Mouse (Mus musculus) kidney, embryonic 14.5 days (tissue): ENCODE measurements around the gene Smurf1. TPM values are rescaled to one million over a fixed set of nuclear protein-coding genes. Genes with fewer than 3 reads are reported as not detected.

Experiments used
- ATAC-seq: fragments of 200-750 bp; cut with Nextera tagmentation; 2 replicates; pipeline ENCODE4 v1.8.0; 2017; ENCODE audit warnings: moderate number of reproducible peaks, mild to moderate bottlenecking, moderate TSS enrichment, moderate library complexity; ENCODE audit not compliant: low FRiP score, low TSS enrichment
- H3K27ac ChIP-seq: fragments of 300-500 bp; sonication (generic); 2 replicates; pipeline ENCODE4 v1.5.1; 2014; ENCODE audit warnings: low read depth, mild to moderate bottlenecking, low read length, moderate library complexity, mixed read lengths
- H3K27me3 ChIP-seq: fragments of 300-500 bp; sonication (generic); 2 replicates; pipeline ENCODE4 v1.6.1; 2014; ENCODE audit warnings: mild to moderate bottlenecking, low read length; ENCODE audit not compliant: control insufficient read depth, insufficient read depth
- H3K36me3 ChIP-seq: fragments of 300-500 bp; sonication (generic); 2 replicates; pipeline ENCODE4 v1.6.1; 2014; ENCODE audit warnings: low read length, mixed read lengths; ENCODE audit not compliant: control insufficient read depth, insufficient read depth
- H3K4me1 ChIP-seq: fragments of 300-500 bp; sonication (generic); 2 replicates; pipeline ENCODE4 v1.6.1; 2014; ENCODE audit warnings: low read length, mixed read lengths; ENCODE audit not compliant: control insufficient read depth, insufficient read depth
- H3K4me2 ChIP-seq: fragments of 300-500 bp; sonication (generic); replicated peaks from 2 replicates; pipeline ENCODE4 v1.6.1; 2014; ENCODE audit warnings: low read depth, mild to moderate bottlenecking, low read length
- H3K4me3 ChIP-seq: fragments of 300-500 bp; sonication (generic); 2 replicates; pipeline ENCODE4 v1.5.1; 2014; ENCODE audit warnings: mild to moderate bottlenecking, low read length
- H3K9ac ChIP-seq: fragments of 300-500 bp; sonication (generic); 2 replicates; pipeline ENCODE4 v1.6.1; 2014; ENCODE audit warnings: low read depth, mild to moderate bottlenecking, low read length, moderate library complexity
- H3K9me3 ChIP-seq: fragments of 300-500 bp; sonication (generic); 2 replicates; pipeline ENCODE4 v1.6.1; 2016; ENCODE audit warnings: low read length; ENCODE audit not compliant: control insufficient read depth
- WGBS: fragments of 180-500 bp; shearing (Covaris S2); extraction: QIAGEN DNeasy Blood & Tissue Kit; methylation state at CpG from one replicate; pipeline ENCODE4 v1.1.7; 2014; 5-methylcytosine and 5-hydroxymethylcytosine counted together
- polyA plus RNA-seq: library from polyadenylated mRNA; unstranded; fragments of >200 nt; fragmentation: Nextera tagmentation; extraction: Ambion mirVana; gene quantifications from 2 replicates; pipeline ENCODE4 v1.2.1, GENCODE M21; 2014

Smurf1 gene
- polyA plus RNA-seq = 13.5 and 20.2 TPM in 2 replicates

GRCm38 (mm10) chr5:144965639-144966351, at the start of gene Smurf1:
Gene Smurf1 (minus strand): TSS chr5:144965847.
- H3K36me3 ChIP-seq = no peaks in the 10 kb centered on the region
- H3K4me1 ChIP-seq = peaks cover 16% of the 10 kb centered on the region
- H3K27me3 ChIP-seq = no peaks in the 10 kb centered on the region
- peak within 1 kb of the TSS; percentile 82 for H3K27ac ChIP-seq
- peak within 1 kb of the TSS; percentile 89 for H3K4me3 ChIP-seq
- peak within 1 kb of the TSS; percentile 75 for H3K4me2 ChIP-seq
- peak within 1 kb of the TSS; percentile 95 for H3K9ac ChIP-seq
- H3K9me3 ChIP-seq = no peaks in the 10 kb centered on the region
- under 1% methylated on average over 87 of the region's 89 CpGs for WGBS
- ATAC-seq = peak; percentile 73

- Histone ChIP-seq H3K9me3 (no peaks in the 10 kb centered on the region), H3K27me3 (no peaks in the 10 kb centered on the region), H3K27ac (no peak overlapping the region), H3K4me2 (no peak overlapping the region), H3K9ac (no peak overlapping the region), H3K36me3 (no peaks in the 10 kb centered on the region), H3K4me3 (no peak overlapping the region), H3K4me1 (no peaks in the 10 kb centered on the region)
- no peak for ATAC-seq
- WGBS = 90% methylated on average over 1 of the region's 1 CpGs
Observed at GRCm38 (mm10) chr5:145014278-145014677, 48.6 kb upstream of the Smurf1 start.

- no peak overlapping the region for H3K9ac ChIP-seq
- no peak overlapping the region for H3K4me2 ChIP-seq
- ATAC-seq = no peak
- no peaks in the 10 kb centered on the region for H3K9me3 ChIP-seq
- no peaks in the 10 kb centered on the region for H3K27me3 ChIP-seq
- H3K4me3 ChIP-seq = no peak overlapping the region
- no peak overlapping the region for H3K27ac ChIP-seq
- no peaks in the 10 kb centered on the region for H3K4me1 ChIP-seq
- WGBS = 92% methylated on average over 15 of the region's 15 CpGs
- no peaks in the 10 kb centered on the region for H3K36me3 ChIP-seq
Observed at GRCm38 (mm10) chr5:145008878-145009659, 43.4 kb upstream of the Smurf1 start.

GRCm38 (mm10) chr5:145005596-145005995, 39.9 kb upstream of the Smurf1 start:
- H3K4me1 ChIP-seq = no peaks in the 10 kb centered on the region
- H3K27me3 ChIP-seq = no peaks in the 10 kb centered on the region
- H3K4me2 ChIP-seq = no peak overlapping the region
- 79% methylated on average over 6 of the region's 6 CpGs for WGBS
- no peaks in the 10 kb centered on the region for H3K36me3 ChIP-seq
- ATAC-seq = no peak
- no peaks in the 10 kb centered on the region for H3K9me3 ChIP-seq
- H3K4me3 ChIP-seq = no peak overlapping the region
- no peak overlapping the region for H3K27ac ChIP-seq
- no peak overlapping the region for H3K9ac ChIP-seq

- Histone ChIP-seq H3K4me1 (no peaks in the 10 kb centered on the region), H3K4me2 (no peak overlapping the region), H3K9ac (no peak overlapping the region), H3K36me3 (no peaks in the 10 kb centered on the region), H3K9me3 (no peaks in the 10 kb centered on the region), H3K27ac (no peak overlapping the region), H3K27me3 (no peaks in the 10 kb centered on the region), H3K4me3 (no peak overlapping the region)
- ATAC-seq = no peak
- WGBS = 83% methylated on average over 9 of the region's 9 CpGs
Observed at GRCm38 (mm10) chr5:145004495-145004894, 38.8 kb upstream of the Smurf1 start.

GRCm38 (mm10) chr5:145003362-145003761, 37.7 kb upstream of the Smurf1 start:
- H3K9ac ChIP-seq = no peak overlapping the region
- H3K9me3 ChIP-seq = no peaks in the 10 kb centered on the region
- H3K4me2 ChIP-seq = no peak overlapping the region
- H3K27ac ChIP-seq = no peak overlapping the region
- H3K4me1 ChIP-seq = no peaks in the 10 kb centered on the region
- no peaks in the 10 kb centered on the region for H3K27me3 ChIP-seq
- no peak overlapping the region for H3K4me3 ChIP-seq
- 81% methylated on average over 3 of the region's 3 CpGs for WGBS
- H3K36me3 ChIP-seq = no peaks in the 10 kb centered on the region
- ATAC-seq = no peak

- Histone ChIP-seq H3K4me1 (no peaks in the 10 kb centered on the region), H3K9ac (no peak overlapping the region), H3K9me3 (no peaks in the 10 kb centered on the region), H3K36me3 (no peaks in the 10 kb centered on the region), H3K27me3 (no peaks in the 10 kb centered on the region), H3K4me3 (no peak overlapping the region), H3K27ac (no peak overlapping the region), H3K4me2 (no peak overlapping the region)
- ATAC-seq = no peak
- 17% methylated on average over 2 of the region's 2 CpGs for WGBS
Observed at GRCm38 (mm10) chr5:144998491-144998890, 32.8 kb upstream of the Smurf1 start.

- no peaks in the 10 kb centered on the region for H3K9me3 ChIP-seq
- 77% methylated on average over 5 of the region's 5 CpGs for WGBS
- no peak overlapping the region for H3K4me2 ChIP-seq
- H3K4me3 ChIP-seq = no peak overlapping the region
- H3K27me3 ChIP-seq = no peaks in the 10 kb centered on the region
- no peak overlapping the region for H3K27ac ChIP-seq
- H3K36me3 ChIP-seq = no peaks in the 10 kb centered on the region
- no peak overlapping the region for H3K9ac ChIP-seq
- H3K4me1 ChIP-seq = no peaks in the 10 kb centered on the region
- no peak for ATAC-seq
Observed at GRCm38 (mm10) chr5:144990481-144990880, 24.8 kb upstream of the Smurf1 start.

GRCm38 (mm10) chr5:144990051-144990450, 24.4 kb upstream of the Smurf1 start:
- Histone ChIP-seq H3K9me3 (no peaks in the 10 kb centered on the region), H3K27ac (no peak overlapping the region), H3K36me3 (no peaks in the 10 kb centered on the region), H3K4me2 (no peak overlapping the region), H3K4me3 (no peak overlapping the region), H3K27me3 (no peaks in the 10 kb centered on the region), H3K9ac (no peak overlapping the region), H3K4me1 (no peaks in the 10 kb centered on the region)
- WGBS = 71% methylated on average over 2 of the region's 2 CpGs
- ATAC-seq = no peak
